Mouse (Mus musculus): ENCODE results near the gene Rrbp1. TPM values are rescaled to one million over a fixed set of nuclear protein-coding genes. Genes with fewer than 3 reads are reported as not detected.

Gene Rrbp1
- polyA plus RNA-seq, 1 experiment: 43.4 TPM

DNA sequence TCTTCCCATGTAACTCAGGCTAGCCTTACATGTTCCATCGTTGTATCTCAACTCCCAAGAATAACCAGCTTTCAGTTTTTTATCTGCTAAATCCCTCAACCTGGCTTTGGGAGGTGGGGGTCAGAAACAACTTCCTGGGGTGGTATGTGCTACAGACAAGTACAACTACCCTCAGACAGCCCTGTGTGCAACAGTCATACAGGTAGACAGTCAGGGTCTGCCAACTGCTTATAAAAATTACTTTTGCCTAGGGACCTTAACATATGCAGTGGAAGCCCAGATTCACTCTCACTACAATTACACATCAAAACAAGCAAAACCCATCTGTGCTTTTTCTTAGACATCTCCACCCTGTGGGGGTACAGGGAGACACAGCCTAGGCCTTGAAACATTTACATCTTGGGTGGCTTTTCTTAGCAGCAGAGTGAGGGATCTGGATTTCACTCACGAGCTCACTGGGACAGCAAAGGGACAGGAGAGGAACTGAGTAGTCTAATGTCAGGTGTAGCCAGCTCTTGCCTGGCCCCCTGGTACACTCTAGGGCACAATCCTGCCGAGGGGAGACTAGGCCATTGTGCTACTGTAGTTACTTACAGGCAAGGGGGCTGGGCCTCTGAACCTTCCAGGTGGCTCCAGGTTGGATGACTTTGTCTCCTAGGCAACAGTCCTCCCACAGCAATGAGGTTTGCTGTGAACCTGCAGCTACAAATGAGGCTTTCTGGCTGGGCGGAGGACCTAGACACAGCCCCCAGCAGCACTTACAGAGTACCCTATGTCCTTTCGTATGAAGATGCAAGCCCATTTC lies 34.9 kb upstream of the Rrbp1 start:
- DNase-seq (ENCODE audit: low read depth in 1 of 2, low spot score in 2 of 2): no peak
- Histone ChIP-seq H3K27me3 (ENCODE audit: control insufficient read depth, insufficient read depth, low read length) (no peaks in the 10 kb centered on the region), H3K36me3 (ENCODE audit: control insufficient read depth, insufficient read depth, low read length) (no peaks in the 10 kb centered on the region), H3K4me3 (ENCODE audit: extremely low read depth, insufficient read depth, insufficient read length) (no peak overlapping the region), H3K27ac (ENCODE audit: insufficient read depth, low read length) (no peak overlapping the region), H3K4me1 (ENCODE audit: control insufficient read depth, insufficient read depth, insufficient read length) (peaks cover 7% of the 10 kb centered on the region; the same call in 1 of the 2 replicates)
- WGBS: 85% methylated on average over 5 of the region's 5 CpGs
- TF ChIP-seq POLR2A (IDR thresholded peaks at IDR 0.05; ENCODE audit: low read depth, low read length): no peak
- no peak for TF ChIP-seq CTCF (IDR thresholded peaks at IDR 0.05; ENCODE audit: extremely low read depth, insufficient read depth, insufficient read length, insufficient replicate concordance)

DNA sequence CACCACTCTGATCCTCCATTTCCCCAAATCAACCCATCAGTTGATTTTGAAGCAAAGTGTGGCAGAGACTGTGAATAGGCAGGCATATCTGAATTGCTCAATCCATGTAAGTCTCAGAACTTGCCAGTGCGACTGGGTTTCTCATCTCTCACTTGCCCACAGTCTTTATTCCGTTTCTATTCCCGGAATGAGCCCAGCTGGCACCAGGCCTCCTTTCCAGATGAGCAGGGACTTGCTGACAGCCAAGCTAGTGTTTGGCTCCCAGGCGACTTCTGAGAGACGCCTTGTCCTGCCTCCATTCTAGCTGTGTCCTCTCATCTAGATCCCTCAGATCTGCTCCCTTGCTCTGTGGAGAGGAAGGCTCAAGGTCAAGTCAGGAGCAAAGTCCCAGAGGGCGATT lies 33.7 kb upstream of the Rrbp1 start:
- no peaks in the 10 kb centered on the region for H3K36me3 ChIP-seq (ENCODE audit: control insufficient read depth, insufficient read depth, low read length)
- WGBS: 92% methylated on average over 6 of the region's 6 CpGs
- no peak overlapping the region for H3K27ac ChIP-seq (ENCODE audit: insufficient read depth, low read length)
- DNase-seq (ENCODE audit: low read depth in 1 of 2, low spot score in 2 of 2): no peak
- H3K4me1 ChIP-seq (ENCODE audit: control insufficient read depth, insufficient read depth, insufficient read length): no peaks in the 10 kb centered on the region; the same call in 1 of the 2 replicates
- no peaks in the 10 kb centered on the region for H3K27me3 ChIP-seq (ENCODE audit: control insufficient read depth, insufficient read depth, low read length)
- TF ChIP-seq CTCF (IDR thresholded peaks at IDR 0.05; ENCODE audit: extremely low read depth, insufficient read depth, insufficient read length, insufficient replicate concordance) (no peak), POLR2A (IDR thresholded peaks at IDR 0.05; ENCODE audit: low read depth, low read length) (no peak)
- H3K4me3 ChIP-seq (ENCODE audit: extremely low read depth, insufficient read depth, insufficient read length): no peak overlapping the region

DNA sequence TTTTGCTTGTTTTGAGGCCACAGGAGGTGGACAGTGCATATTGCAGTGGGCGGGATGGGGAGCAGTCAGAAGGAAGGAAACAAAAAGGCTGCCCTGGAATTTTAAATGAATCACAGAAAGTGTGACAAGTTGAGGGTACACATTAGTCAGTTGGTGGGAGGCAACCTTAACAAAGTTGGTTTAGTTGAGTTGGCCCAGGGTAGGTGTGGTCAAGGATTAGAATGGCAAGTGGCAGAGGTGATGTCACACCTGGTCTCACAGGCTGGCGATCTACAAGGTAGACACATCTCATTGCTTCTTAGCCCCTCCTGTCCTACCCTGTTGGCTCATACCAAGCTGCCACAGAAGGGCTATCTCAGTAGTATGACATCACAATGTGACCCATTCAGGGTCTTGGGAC lies 21.6 kb upstream of the Rrbp1 start, which contains the start of gene Banf2:
TSS of gene Banf2 (plus strand) at position 396 of the 400 bp plus-strand sequence.
- 92% methylated on average over 2 of the region's 2 CpGs for WGBS
- Histone ChIP-seq H3K36me3 (ENCODE audit: control insufficient read depth, insufficient read depth, low read length) (no peaks in the 10 kb centered on the region), H3K4me3 (ENCODE audit: extremely low read depth, insufficient read depth, insufficient read length) (no peak within 1 kb of the TSS), H3K27ac (ENCODE audit: insufficient read depth, low read length) (no peak within 1 kb of the TSS), H3K4me1 (ENCODE audit: control insufficient read depth, insufficient read depth, insufficient read length) (no peaks in the 10 kb centered on the region), H3K27me3 (ENCODE audit: control insufficient read depth, insufficient read depth, low read length) (no peaks in the 10 kb centered on the region)
- no peak for TF ChIP-seq CTCF (IDR thresholded peaks at IDR 0.05; ENCODE audit: extremely low read depth, insufficient read depth, insufficient read length, insufficient replicate concordance)
- no peak for TF ChIP-seq POLR2A (IDR thresholded peaks at IDR 0.05; ENCODE audit: low read depth, low read length)
- no peak for DNase-seq (ENCODE audit: low read depth in 1 of 2, low spot score in 2 of 2)

DNA sequence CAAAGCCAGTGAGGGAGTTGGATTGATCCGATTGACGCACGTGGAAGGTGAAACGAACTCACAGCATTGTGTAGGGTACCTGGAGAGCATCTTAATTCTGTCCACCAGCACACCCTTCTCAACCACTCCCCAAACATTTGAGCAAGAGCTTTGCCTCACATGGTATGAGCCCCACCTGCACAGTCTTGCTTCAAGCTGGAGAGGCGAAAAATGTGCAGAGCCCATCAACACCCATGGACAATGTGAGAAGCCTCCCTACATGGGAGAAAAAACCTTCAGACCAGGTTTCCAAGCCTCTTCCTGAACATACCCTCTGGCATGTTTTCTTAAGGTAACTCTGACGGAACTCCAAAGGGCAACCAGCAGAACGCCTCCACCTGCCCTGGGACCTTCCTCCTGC lies 19.7 kb upstream of the Rrbp1 start:
- no peak for DNase-seq (ENCODE audit: low read depth in 1 of 2, low spot score in 2 of 2)
- TF ChIP-seq POLR2A (IDR thresholded peaks at IDR 0.05; ENCODE audit: low read depth, low read length) (no peak), CTCF (IDR thresholded peaks at IDR 0.05; ENCODE audit: extremely low read depth, insufficient read depth, insufficient read length, insufficient replicate concordance) (no peak)
- H3K27ac ChIP-seq (ENCODE audit: insufficient read depth, low read length): no peak overlapping the region
- no peak overlapping the region for H3K4me3 ChIP-seq (ENCODE audit: extremely low read depth, insufficient read depth, insufficient read length)
- H3K36me3 ChIP-seq (ENCODE audit: control insufficient read depth, insufficient read depth, low read length): no peaks in the 10 kb centered on the region
- no peaks in the 10 kb centered on the region for H3K4me1 ChIP-seq (ENCODE audit: control insufficient read depth, insufficient read depth, insufficient read length)
- no peaks in the 10 kb centered on the region for H3K27me3 ChIP-seq (ENCODE audit: control insufficient read depth, insufficient read depth, low read length)
- WGBS: 91% methylated on average over 7 of the region's 7 CpGs

DNA sequence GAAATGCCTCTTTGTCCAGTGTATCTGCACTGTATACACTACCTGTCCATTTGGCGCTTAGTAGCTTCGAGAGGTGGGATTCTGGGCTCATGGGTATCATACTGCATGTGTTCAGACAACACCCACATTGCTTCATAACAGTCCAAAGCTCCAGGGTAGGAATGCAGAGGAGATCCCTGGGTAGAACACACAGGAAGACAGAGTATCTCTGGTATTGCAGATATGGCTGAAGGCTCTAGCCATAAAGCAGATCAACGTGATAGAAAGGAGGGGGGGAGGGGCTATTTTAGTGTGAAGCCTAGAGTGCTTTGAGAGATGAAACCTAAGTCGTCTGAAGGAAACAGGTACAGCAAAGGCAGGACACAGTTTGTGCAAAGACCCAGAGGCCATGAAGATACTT lies 15.4 kb upstream of the Rrbp1 start:
- WGBS: 64% methylated on average over 4 of the region's 4 CpGs
- TF ChIP-seq POLR2A (IDR thresholded peaks at IDR 0.05; ENCODE audit: low read depth, low read length) (no peak), CTCF (IDR thresholded peaks at IDR 0.05; ENCODE audit: extremely low read depth, insufficient read depth, insufficient read length, insufficient replicate concordance) (no peak)
- DNase-seq (ENCODE audit: low read depth in 1 of 2, low spot score in 2 of 2): no peak

DNA sequence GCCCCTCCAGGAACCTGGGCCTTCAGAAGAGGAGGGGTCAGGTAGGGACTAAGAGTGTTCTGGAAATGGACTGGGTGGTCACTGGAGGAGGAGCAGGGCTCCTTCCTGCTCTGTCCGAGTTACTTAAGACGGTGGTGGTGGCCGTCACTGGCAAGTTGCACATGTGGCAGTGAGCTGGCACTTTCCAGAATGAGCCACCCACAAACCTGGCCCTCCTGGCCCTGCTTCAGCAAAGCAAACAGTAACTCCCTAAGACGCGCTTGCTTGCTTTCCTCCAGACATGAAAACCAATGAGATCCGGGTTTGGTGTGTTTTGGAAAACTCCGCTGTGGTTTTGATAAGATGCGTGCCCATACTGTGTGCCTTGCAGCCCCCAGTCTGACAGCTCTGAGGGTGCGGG lies 14.3 kb upstream of the Rrbp1 start:
- DNase-seq (ENCODE audit: low read depth in 1 of 2, low spot score in 2 of 2): no peak
- TF ChIP-seq CTCF (IDR thresholded peaks at IDR 0.05; ENCODE audit: extremely low read depth, insufficient read depth, insufficient read length, insufficient replicate concordance) (no peak), POLR2A (IDR thresholded peaks at IDR 0.05; ENCODE audit: low read depth, low read length) (no peak)
- H3K27ac ChIP-seq (ENCODE audit: insufficient read depth, low read length): no peak overlapping the region
- no peak overlapping the region for H3K4me3 ChIP-seq (ENCODE audit: extremely low read depth, insufficient read depth, insufficient read length)
- WGBS: 85% methylated on average over 9 of the region's 9 CpGs
- H3K27me3 ChIP-seq (ENCODE audit: control insufficient read depth, insufficient read depth, low read length): no peaks in the 10 kb centered on the region
- no peaks in the 10 kb centered on the region for H3K36me3 ChIP-seq (ENCODE audit: control insufficient read depth, insufficient read depth, low read length)
- H3K4me1 ChIP-seq (ENCODE audit: control insufficient read depth, insufficient read depth, insufficient read length): no peaks in the 10 kb centered on the region

More for the DNA sequence above, 15.4 kb upstream of the Rrbp1 start:
- Histone ChIP-seq H3K27ac (ENCODE audit: insufficient read depth, low read length) (no peak overlapping the region), H3K4me3 (ENCODE audit: extremely low read depth, insufficient read depth, insufficient read length) (no peak overlapping the region), H3K36me3 (ENCODE audit: control insufficient read depth, insufficient read depth, low read length) (no peaks in the 10 kb centered on the region), H3K4me1 (ENCODE audit: control insufficient read depth, insufficient read depth, insufficient read length) (no peaks in the 10 kb centered on the region), H3K27me3 (ENCODE audit: control insufficient read depth, insufficient read depth, low read length) (no peaks in the 10 kb centered on the region)

DNA sequence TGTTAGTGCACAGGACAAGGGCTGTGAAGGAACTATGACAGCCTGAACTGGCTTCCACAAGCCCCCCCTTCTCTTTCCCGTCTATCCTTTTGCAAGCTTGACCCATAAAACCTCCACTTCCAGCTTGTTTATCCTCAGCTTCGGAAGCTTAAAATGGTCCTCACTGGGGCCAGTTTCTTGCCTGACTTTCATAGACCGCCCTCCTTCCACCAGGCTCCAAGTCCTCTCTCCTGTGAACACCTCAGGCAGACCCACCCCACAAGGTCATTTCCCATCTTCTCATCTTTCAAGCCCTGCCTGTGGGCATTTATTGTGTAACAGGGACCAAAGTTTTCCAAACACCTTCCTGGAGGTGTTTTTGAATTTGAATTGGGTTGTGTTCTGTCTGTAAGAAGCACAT lies 11.4 kb upstream of the Rrbp1 start:
- Histone ChIP-seq H3K27me3 (ENCODE audit: control insufficient read depth, insufficient read depth, low read length) (no peaks in the 10 kb centered on the region), H3K4me3 (ENCODE audit: extremely low read depth, insufficient read depth, insufficient read length) (no peak overlapping the region), H3K27ac (ENCODE audit: insufficient read depth, low read length) (no peak overlapping the region), H3K36me3 (ENCODE audit: control insufficient read depth, insufficient read depth, low read length) (no peaks in the 10 kb centered on the region), H3K4me1 (ENCODE audit: control insufficient read depth, insufficient read depth, insufficient read length) (no peaks in the 10 kb centered on the region)
- TF ChIP-seq CTCF (IDR thresholded peaks at IDR 0.05; ENCODE audit: extremely low read depth, insufficient read depth, insufficient read length, insufficient replicate concordance) (no peak), POLR2A (IDR thresholded peaks at IDR 0.05; ENCODE audit: low read depth, low read length) (no peak)
- WGBS: 92% methylated on average over 3 of the region's 3 CpGs
- no peak for DNase-seq (ENCODE audit: low read depth in 1 of 2, low spot score in 2 of 2)

Data from spleen, adult 2 months (tissue).